Mouse (Mus musculus): ENCODE results near the gene Csnk1e. TPM values are rescaled to one million over a fixed set of nuclear protein-coding genes. Genes with fewer than 3 reads are reported as not detected.
A peak's percentile ranks its signal among the peaks of the same experiment; 100 is the strongest.

Gene Csnk1e
- 103 and 111 TPM in 2 replicates for polyA plus RNA-seq (2016; fragmentation: Nextera tagmentation; extraction: Ambion mirVana)

DNA sequence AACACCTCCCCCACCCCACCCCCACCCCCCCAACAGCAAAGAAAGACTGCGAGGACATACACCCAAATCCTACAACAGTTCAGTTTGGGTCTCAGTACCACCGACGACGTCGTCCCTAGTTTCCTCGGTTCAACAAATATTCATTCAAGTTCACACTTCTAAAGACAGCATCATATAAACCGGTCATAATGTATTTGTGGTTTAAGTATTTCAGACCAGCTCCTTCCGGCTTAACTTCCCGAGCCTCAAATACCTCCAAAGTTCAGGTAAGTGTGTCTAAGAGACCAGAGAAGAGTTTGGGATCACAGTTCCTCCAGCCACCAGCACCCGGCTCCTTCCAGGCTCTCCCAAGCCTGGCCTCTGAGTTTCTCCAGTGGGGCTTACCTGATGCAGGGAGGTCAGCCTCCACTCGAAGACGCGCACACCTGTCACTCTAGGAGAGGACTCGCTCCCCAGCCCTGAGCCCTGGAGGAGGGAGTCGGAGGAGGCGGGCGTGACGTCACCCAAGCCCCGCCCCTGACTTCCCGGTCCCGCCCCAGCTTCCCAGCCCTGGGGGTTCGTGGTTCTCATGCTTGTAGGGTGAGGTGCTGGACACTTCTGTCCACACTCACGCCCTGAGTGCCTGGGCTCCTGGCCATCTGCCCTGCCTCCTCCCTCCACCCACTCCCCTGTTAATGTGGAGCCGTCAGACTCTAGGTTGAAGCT is at the start of gene Csnk1e:
TSS of gene Csnk1e (minus strand) at position 461 of the 705 bp plus-strand sequence.
- no peak within 1 kb of the TSS for H3K27ac ChIP-seq (ENCODE audit: poor library complexity, severe bottlenecking)
- H3K27me3 ChIP-seq (replicated peaks) = no peaks in the 10 kb centered on the region
- peak within 1 kb of the TSS; percentile 30 for H3K4me3 ChIP-seq
- H3K9me3 ChIP-seq (replicated peaks) = 0 out of 2 replicates have a peak, but pooled peaks cover 4% of the 10 kb centered on the region
- H3K4me1 ChIP-seq (replicated peaks) = peaks cover 26% of the 10 kb centered on the region
- no peaks in the 10 kb centered on the region for H3K36me3 ChIP-seq
- WGBS = 4% methylated on average over 24 of the region's 24 CpGs
- peak; percentile 83 for ATAC-seq (ENCODE audit: insufficient number of reproducible peaks, low FRiP score)
- peak within 1 kb of the TSS; percentile 74 for H3K4me2 ChIP-seq
- H3K9ac ChIP-seq = peak within 1 kb of the TSS; percentile 28; the same call in 1 of the 2 replicates

DNA sequence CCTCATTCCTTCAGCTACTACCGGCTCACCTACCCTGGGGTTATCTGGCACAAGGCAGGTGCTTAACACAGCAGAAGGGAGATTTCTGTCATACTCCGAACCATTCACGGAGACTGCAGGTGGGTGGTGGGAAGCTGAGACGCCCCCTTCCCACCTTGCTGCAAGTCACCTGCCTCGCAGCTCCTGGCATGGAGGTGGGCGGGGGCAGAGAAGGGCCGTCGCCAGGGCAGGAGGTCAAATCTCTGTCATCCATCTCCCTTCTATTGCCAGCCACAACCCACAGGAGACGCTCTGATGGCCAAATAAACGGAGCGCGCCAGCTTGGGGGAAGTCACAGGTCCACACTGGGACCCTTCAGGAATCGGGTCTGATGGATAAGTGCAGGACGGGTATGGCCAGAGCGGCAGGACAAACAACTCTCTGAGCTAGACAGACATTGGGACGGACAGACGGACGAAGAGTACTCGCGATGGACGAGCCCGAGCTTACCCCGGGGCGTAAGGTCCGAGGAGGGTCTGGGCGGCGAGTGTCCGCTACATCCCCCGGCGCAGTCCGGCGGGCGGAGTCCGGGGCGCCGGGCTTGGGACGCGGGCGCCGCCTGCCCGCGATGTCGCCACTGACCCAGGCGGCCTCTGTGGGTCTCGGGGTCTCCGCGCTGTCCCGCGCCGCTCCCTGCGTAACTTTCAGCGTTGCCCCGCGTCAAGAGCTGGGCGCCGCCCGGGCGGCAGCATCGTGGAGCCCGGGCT is 49.5 kb upstream of the Csnk1e start, which contains the start of gene Kcnj4:
TSS of gene Kcnj4 (minus strand) at position 535 of the 746 bp plus-strand sequence.
- Histone ChIP-seq H3K36me3 (no peaks in the 10 kb centered on the region), H3K27me3 (replicated peaks) (peaks cover 86% of the 10 kb centered on the region), H3K9ac (peak within 1 kb of the TSS; percentile 64), H3K4me2 (peak within 1 kb of the TSS; percentile 100), H3K4me3 (peak within 1 kb of the TSS; percentile 55), H3K9me3 (replicated peaks) (no peaks in the 10 kb centered on the region), H3K27ac (ENCODE audit: poor library complexity, severe bottlenecking) (no peak within 1 kb of the TSS), H3K4me1 (replicated peaks) (peaks cover 51% of the 10 kb centered on the region)
- WGBS = 2% methylated on average over 60 of the region's 60 CpGs
- no peak for ATAC-seq (ENCODE audit: insufficient number of reproducible peaks, low FRiP score)

DNA sequence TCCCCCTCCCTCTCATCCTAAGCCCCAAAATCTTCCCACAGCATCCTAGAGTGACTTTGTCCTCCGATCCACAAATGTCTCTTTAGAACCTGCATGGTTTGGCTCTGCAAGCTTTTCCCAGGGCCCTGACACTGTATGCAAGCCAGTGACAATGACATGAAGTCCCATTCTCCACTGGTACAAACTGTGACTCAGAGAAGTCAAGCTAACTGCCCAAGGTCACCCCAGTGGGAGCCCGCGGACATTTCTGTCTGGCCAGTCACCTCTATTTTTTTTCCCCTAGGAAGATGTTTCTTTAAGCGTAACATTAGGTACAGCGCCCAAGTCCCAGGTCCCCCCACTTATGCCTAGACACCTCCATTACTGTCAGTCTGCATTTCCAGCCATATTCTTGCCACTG is 48.1 kb upstream of the Csnk1e start:
- 67% methylated on average over 5 of the region's 5 CpGs for WGBS
- no peak for ATAC-seq (ENCODE audit: insufficient number of reproducible peaks, low FRiP score)
- H3K27ac ChIP-seq (ENCODE audit: poor library complexity, severe bottlenecking) = no peak overlapping the region
- no peaks in the 10 kb centered on the region for H3K9me3 ChIP-seq (replicated peaks)
- no peak overlapping the region for H3K9ac ChIP-seq
- no peak overlapping the region for H3K4me2 ChIP-seq
- H3K36me3 ChIP-seq = no peaks in the 10 kb centered on the region
- peaks cover 92% of the 10 kb centered on the region for H3K27me3 ChIP-seq (replicated peaks)
- peaks cover 62% of the 10 kb centered on the region for H3K4me1 ChIP-seq (replicated peaks)
- H3K4me3 ChIP-seq = no peak overlapping the region

DNA sequence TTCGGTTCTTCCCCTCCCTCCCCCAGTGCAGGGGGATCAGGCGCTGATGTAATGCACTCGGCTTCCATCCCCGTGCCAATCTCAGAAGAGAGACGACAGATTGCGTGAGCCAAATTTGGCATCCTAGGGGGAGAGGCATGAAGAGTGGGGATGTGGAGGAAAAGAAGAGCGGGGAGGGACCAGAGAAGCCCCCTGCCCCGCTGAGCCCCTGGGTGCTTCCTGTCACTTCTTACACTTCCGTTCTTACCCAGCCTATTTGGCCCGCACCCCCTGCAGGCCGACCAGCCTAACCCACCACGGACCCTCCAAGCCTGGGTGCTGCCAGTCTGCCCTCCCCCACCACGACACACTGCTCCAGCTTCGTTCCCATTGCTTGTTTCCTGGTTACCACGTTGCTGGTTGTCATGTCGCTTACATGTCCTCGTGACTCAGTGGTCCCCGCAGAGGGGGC is 47.5 kb upstream of the Csnk1e start:
- 8% methylated on average over 18 of the region's 18 CpGs for WGBS
- no peak overlapping the region for H3K4me3 ChIP-seq
- ATAC-seq (ENCODE audit: insufficient number of reproducible peaks, low FRiP score) = no peak
- H3K36me3 ChIP-seq = no peaks in the 10 kb centered on the region
- H3K4me2 ChIP-seq = peak overlapping the region; percentile 27; the same call in 1 of the 2 replicates
- peaks cover 92% of the 10 kb centered on the region for H3K27me3 ChIP-seq (replicated peaks)
- H3K27ac ChIP-seq (ENCODE audit: poor library complexity, severe bottlenecking) = no peak overlapping the region
- H3K4me1 ChIP-seq (replicated peaks) = peaks cover 67% of the 10 kb centered on the region
- H3K9ac ChIP-seq = no peak overlapping the region
- H3K9me3 ChIP-seq (replicated peaks) = no peaks in the 10 kb centered on the region

DNA sequence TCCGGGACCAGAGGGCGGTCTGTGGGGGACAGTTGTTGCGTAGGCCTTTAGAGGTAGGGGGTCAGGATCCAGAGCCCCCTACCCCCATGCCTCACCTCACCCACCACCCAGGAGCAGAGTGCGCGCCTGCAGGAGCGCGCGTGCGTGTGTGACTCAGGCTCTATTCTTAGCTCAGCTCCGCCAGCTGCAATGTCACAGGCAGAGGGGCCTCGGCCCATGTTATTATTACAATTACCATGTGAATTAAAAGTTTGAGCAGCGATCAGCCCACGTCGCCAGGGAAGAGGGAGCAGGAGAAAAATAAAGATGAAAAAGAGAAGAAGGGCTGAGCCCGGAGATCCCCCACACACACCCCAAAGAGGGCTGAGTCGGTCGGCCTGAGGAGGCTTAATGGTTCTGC is 44.7 kb upstream of the Csnk1e start:
- Histone ChIP-seq H3K27ac (ENCODE audit: poor library complexity, severe bottlenecking) (no peak overlapping the region), H3K9me3 (replicated peaks) (no peaks in the 10 kb centered on the region), H3K4me1 (replicated peaks) (peaks cover 52% of the 10 kb centered on the region), H3K4me3 (no peak overlapping the region), H3K36me3 (no peaks in the 10 kb centered on the region), H3K27me3 (replicated peaks) (peaks cover 92% of the 10 kb centered on the region), H3K4me2 (peak overlapping the region; percentile 8; the same call in 1 of the 2 replicates), H3K9ac (no peak overlapping the region; the same call in 1 of the 2 replicates)
- 60% methylated on average over 17 of the region's 17 CpGs for WGBS
- no peak for ATAC-seq (ENCODE audit: insufficient number of reproducible peaks, low FRiP score)

DNA sequence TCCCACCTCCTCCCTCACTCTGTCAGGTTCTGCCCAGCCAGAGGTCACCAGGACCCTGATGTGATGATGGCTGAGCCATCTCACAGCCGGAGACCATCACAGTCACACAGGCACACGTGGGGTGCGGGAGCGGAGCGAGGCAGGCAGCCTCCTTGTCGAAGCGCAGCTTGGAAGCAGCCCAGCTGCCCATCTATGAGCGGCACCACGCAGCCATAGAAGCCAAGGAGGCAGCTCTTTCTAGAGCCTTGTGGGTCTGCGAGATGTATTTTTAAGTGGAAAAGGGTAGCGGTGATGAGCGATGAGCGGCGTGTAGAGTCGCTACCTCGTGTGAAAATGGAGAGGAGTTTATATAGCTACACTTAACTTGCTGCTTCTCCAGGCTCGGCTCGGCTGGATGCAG is 38.2 kb upstream of the Csnk1e start:
- no peaks in the 10 kb centered on the region for H3K36me3 ChIP-seq
- H3K4me1 ChIP-seq (replicated peaks) = peaks cover 18% of the 10 kb centered on the region
- no peak overlapping the region for H3K9ac ChIP-seq
- 33% methylated on average over 18 of the region's 18 CpGs for WGBS
- H3K4me2 ChIP-seq = peak overlapping the region; percentile 44
- H3K27me3 ChIP-seq (replicated peaks) = peaks cover 94% of the 10 kb centered on the region
- H3K9me3 ChIP-seq (replicated peaks) = no peaks in the 10 kb centered on the region
- no peak overlapping the region for H3K4me3 ChIP-seq
- no peak for ATAC-seq (ENCODE audit: insufficient number of reproducible peaks, low FRiP score)
- no peak overlapping the region for H3K27ac ChIP-seq (ENCODE audit: poor library complexity, severe bottlenecking)

DNA sequence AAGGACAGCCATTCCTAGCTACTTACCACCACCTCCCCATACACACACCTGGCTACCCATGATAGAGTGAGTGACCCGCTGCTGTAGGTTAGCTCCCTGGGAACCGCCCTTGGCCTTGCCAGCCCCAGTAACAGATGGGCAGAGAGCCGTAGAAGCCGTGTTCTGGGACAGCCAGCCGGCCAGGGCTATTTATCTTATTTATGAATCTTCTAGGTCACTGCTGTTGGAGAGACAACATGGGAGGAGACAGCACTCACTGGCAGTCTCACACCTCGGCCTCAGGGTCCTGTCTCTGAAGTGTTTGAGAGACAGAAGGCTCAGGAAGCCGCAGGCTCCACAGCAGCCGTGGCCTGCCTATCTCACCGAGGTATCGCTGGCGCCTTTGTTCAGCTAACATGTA is 34.1 kb upstream of the Csnk1e start:
- no peaks in the 10 kb centered on the region for H3K36me3 ChIP-seq
- H3K4me2 ChIP-seq = no peak overlapping the region
- H3K27ac ChIP-seq (ENCODE audit: poor library complexity, severe bottlenecking) = no peak overlapping the region
- ATAC-seq (ENCODE audit: insufficient number of reproducible peaks, low FRiP score) = no peak
- no peak overlapping the region for H3K9ac ChIP-seq
- H3K4me3 ChIP-seq = no peak overlapping the region
- peaks cover 65% of the 10 kb centered on the region for H3K27me3 ChIP-seq (replicated peaks)
- 0 out of 2 replicates have a peak, but pooled peaks cover 10% of the 10 kb centered on the region for H3K4me1 ChIP-seq (replicated peaks)
- no peaks in the 10 kb centered on the region for H3K9me3 ChIP-seq (replicated peaks)
- WGBS = 63% methylated on average over 11 of the region's 11 CpGs

DNA sequence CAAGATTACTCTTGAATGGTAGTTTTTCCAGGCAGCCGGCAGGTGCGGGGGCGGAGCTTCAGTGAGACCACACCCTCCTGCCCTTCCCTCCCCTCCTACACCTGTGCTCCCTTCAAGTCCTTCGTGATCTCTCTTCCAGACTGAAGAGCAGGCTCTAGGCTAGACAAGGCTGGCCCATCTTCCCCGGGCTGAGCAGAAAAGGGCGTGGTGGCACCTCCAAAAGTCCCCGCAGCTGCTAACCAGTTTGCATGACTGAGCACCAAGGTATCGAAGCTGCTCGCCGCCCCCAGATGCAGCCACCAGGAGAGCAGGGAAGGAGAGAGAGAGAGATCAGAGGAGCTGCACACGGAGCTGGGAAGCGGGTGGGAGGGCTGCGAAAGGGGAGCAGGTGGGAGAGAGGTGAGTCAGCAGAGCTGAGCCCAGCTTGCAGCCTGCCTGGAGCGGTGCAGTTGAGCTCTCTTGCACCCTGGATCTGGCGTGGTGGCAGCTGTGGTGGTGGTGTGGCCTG is 25.9 kb upstream of the Csnk1e start:
- H3K4me2 ChIP-seq = no peak overlapping the region
- H3K4me3 ChIP-seq = no peak overlapping the region
- no peak for ATAC-seq (ENCODE audit: insufficient number of reproducible peaks, low FRiP score)
- H3K4me1 ChIP-seq (replicated peaks) = peaks cover 23% of the 10 kb centered on the region
- 16% methylated on average over 15 of the region's 15 CpGs for WGBS
- H3K9me3 ChIP-seq (replicated peaks) = no peaks in the 10 kb centered on the region
- peaks cover 40% of the 10 kb centered on the region for H3K27me3 ChIP-seq (replicated peaks)
- no peaks in the 10 kb centered on the region for H3K36me3 ChIP-seq
- H3K9ac ChIP-seq = no peak overlapping the region
- no peak overlapping the region for H3K27ac ChIP-seq (ENCODE audit: poor library complexity, severe bottlenecking)

DNA sequence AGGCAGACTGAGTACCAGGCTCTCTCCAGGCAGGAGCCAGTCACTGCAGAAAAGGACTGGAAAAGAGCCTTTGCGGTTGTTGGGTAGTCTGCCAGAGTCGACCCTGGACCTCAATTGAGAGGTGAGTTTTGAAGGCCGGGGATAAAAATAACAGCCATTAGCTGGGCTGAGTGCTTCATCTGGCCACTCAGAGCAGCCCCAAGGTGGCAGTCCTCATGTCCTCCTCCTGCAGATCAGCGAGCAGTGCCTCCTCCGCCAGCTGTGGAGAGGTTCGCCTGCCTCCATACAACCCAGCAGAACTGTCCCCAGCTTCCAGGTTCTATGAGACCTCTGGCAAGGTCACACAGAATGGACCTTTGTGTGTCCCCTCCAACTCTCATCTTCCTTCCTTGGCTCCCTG is 21.9 kb upstream of the Csnk1e start:
- Histone ChIP-seq H3K27me3 (replicated peaks) (peaks cover 33% of the 10 kb centered on the region), H3K36me3 (no peaks in the 10 kb centered on the region), H3K27ac (ENCODE audit: poor library complexity, severe bottlenecking) (peak overlapping the region; percentile 60), H3K9ac (0 out of 2 replicates have a peak overlapping the region, but pooled peaks have one; percentile 25), H3K4me2 (peak overlapping the region; percentile 27; the same call in 1 of the 2 replicates), H3K9me3 (replicated peaks) (0 out of 2 replicates have a peak, but pooled peaks cover 3% of the 10 kb centered on the region), H3K4me3 (no peak overlapping the region), H3K4me1 (replicated peaks) (peaks cover 23% of the 10 kb centered on the region)
- 21% methylated on average over 6 of the region's 6 CpGs for WGBS
- no peak for ATAC-seq (ENCODE audit: insufficient number of reproducible peaks, low FRiP score)

DNA sequence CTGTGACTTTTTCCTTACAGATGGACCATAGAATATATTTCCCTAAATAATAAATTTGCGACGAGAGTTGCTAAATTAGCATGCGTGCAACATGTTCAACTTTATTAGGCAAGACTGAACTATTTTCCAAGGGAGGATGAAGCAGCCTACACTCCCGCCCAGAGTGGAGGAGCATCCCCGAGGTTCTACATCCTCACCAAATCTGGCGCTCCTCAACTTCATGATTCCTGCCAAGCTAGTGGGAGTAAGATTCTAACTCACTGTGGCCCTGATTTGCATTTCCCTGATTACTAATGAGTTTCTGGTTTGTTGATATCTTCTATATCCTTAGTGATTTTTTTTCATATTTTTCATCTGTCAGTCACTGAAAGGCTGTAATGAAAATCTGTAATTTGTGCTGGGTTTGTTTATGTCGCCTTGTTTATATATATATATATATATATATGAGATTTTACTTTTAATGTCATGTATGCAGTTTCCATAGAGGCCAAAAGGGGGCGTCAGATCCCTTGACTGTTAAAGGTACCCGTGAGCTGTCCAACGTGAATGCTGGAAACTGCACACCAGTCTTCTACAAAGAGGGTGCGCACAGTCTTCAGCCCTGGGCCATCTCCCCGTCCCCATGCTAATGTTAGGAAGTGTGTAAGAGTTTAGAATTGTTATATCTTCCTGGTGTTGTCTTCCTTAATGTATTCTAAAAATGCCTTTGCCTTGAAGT is 18.4 kb upstream of the Csnk1e start:
- Histone ChIP-seq H3K4me1 (replicated peaks) (peaks cover 18% of the 10 kb centered on the region), H3K9ac (no peak overlapping the region), H3K4me3 (no peak overlapping the region), H3K27ac (ENCODE audit: poor library complexity, severe bottlenecking) (no peak overlapping the region), H3K4me2 (no peak overlapping the region), H3K27me3 (replicated peaks) (peaks cover under 1% of the 10 kb centered on the region; the same call in 1 of the 2 replicates), H3K9me3 (replicated peaks) (0 out of 2 replicates have a peak, but pooled peaks cover 3% of the 10 kb centered on the region), H3K36me3 (no peaks in the 10 kb centered on the region)
- no peak for ATAC-seq (ENCODE audit: insufficient number of reproducible peaks, low FRiP score)
- 47% methylated on average over 12 of the region's 12 CpGs for WGBS
